ENCODE assay signal across 23 mouse cellular contexts in genomic region chr2:66337406-66337805, GRCm38 (mm10).
DNase-seq lines count a peak whose midpoint lies in the region; ATAC-seq lines count a peak whose summit lies in the region.
"Had no signal": no experiment of that assay in that cellular context is flagged by ENCODE, and none has a peak within 500 bp of the region (broad histone marks: within the 10 kb centered on the region; RNA-seq: fewer than 3 reads in every experiment).

No protein-coding gene starts in this region.

- DNase-seq in midbrain, embryonic 14.5 days, result peak; percentile 18
- DNase-seq in cerebellum, adult 11-12 months, result peak; percentile 36
- peak; percentile 38 for DNase-seq in cerebellum, adult 9-11 months
- DNase-seq in yolk sac, embryonic 10.5 days (ENCODE audit: low spot score), result no peak
- DNase-seq in natural killer cell, adult 2 months (ENCODE audit: low spot score in 2 of 2), result no peak
- DNase-seq: adrenal gland, adult 8-10 months; B cell, adult 2 months; forebrain, postnatal 0 days; layer of hippocampus, postnatal 36 days; spleen, adult 18-20 months; thymus, postnatal 25 days had no signal

- no peaks in the 10 kb centered on the region for H3K9me3 ChIP-seq in forebrain, embryonic 16.5 days (ENCODE audit: control insufficient read depth, low read length)
- no peaks in the 10 kb centered on the region for H3K9me3 ChIP-seq in forebrain, embryonic 12.5 days
- no peaks in the 10 kb centered on the region for H3K9me3 ChIP-seq in midbrain, embryonic 14.5 days (ENCODE audit: control insufficient read depth, low read length)
- no peaks in the 10 kb centered on the region for H3K9me3 ChIP-seq in midbrain, embryonic 15.5 days
- H3K9me3 ChIP-seq: embryonic facial prominence, embryonic 10.5 days; heart, embryonic 12.5 days; hindbrain, embryonic 15.5 days; kidney, embryonic 15.5 days; limb, embryonic 15.5 days; liver, embryonic 15.5 days; midbrain, embryonic 12.5 days had no signal

- 30% methylated on average over 5 of the region's 5 CpGs for WGBS in forebrain, embryonic 16.5 days
- 69% methylated on average over 5 of the region's 5 CpGs for WGBS in forebrain, embryonic 12.5 days
- WGBS in midbrain, embryonic 14.5 days, result 57% methylated on average over 5 of the region's 5 CpGs
- 57% methylated on average over 5 of the region's 5 CpGs for WGBS in midbrain, embryonic 15.5 days

- peak; percentile 38; the same call in 1 of the 2 replicates for ATAC-seq in forebrain, embryonic 16.5 days
- ATAC-seq in forebrain, embryonic 12.5 days (ENCODE audit: low FRiP score), result no peak
- ATAC-seq in midbrain, embryonic 14.5 days (ENCODE audit: low FRiP score, low TSS enrichment), result no peak
- no peak for ATAC-seq in midbrain, embryonic 15.5 days (replicated peaks)
- ATAC-seq: forebrain, postnatal 0 days; intestine, postnatal 0 days; lung, postnatal 0 days had no signal

- H3K4me2 ChIP-seq in forebrain, embryonic 16.5 days (ENCODE audit: low read length), result no peak overlapping the region
- H3K4me2 ChIP-seq in forebrain, embryonic 12.5 days, result no peak overlapping the region
- H3K4me2 ChIP-seq in midbrain, embryonic 14.5 days (ENCODE audit: low read length), result no peak overlapping the region
- H3K4me2 ChIP-seq in midbrain, embryonic 15.5 days, result no peak overlapping the region
- H3K4me2 ChIP-seq: heart, embryonic 12.5 days; hindbrain, embryonic 15.5 days; kidney, embryonic 15.5 days; limb, embryonic 15.5 days; liver, embryonic 15.5 days; midbrain, embryonic 12.5 days had no signal

- H3K4me1 ChIP-seq in forebrain, embryonic 16.5 days (replicated peaks; ENCODE audit: control insufficient read depth, insufficient read depth, low read length), result no peaks in the 10 kb centered on the region
- no peaks in the 10 kb centered on the region for H3K4me1 ChIP-seq in forebrain, embryonic 12.5 days
- no peaks in the 10 kb centered on the region for H3K4me1 ChIP-seq in midbrain, embryonic 14.5 days (ENCODE audit: control insufficient read depth, insufficient read depth, low read length)
- no peaks in the 10 kb centered on the region for H3K4me1 ChIP-seq in midbrain, embryonic 15.5 days
- H3K4me1 ChIP-seq: embryonic facial prominence, embryonic 10.5 days; heart, embryonic 12.5 days; hindbrain, embryonic 15.5 days; kidney, embryonic 15.5 days; limb, embryonic 15.5 days; liver, embryonic 15.5 days; midbrain, embryonic 12.5 days had no signal

- no peak overlapping the region for H3K4me3 ChIP-seq in forebrain, embryonic 16.5 days (replicated peaks; ENCODE audit: low read length)
- no peak overlapping the region for H3K4me3 ChIP-seq in forebrain, embryonic 12.5 days (replicated peaks)
- no peak overlapping the region for H3K4me3 ChIP-seq in midbrain, embryonic 14.5 days (replicated peaks; ENCODE audit: low read depth, low read length)
- no peak overlapping the region for H3K4me3 ChIP-seq in midbrain, embryonic 15.5 days
- H3K4me3 ChIP-seq: embryonic facial prominence, embryonic 10.5 days; heart, embryonic 12.5 days; hindbrain, embryonic 15.5 days; kidney, embryonic 15.5 days; limb, embryonic 15.5 days; liver, embryonic 15.5 days; midbrain, embryonic 12.5 days had no signal

- no peak overlapping the region for H3K9ac ChIP-seq in forebrain, embryonic 16.5 days (replicated peaks; ENCODE audit: low read depth, low read length)
- H3K9ac ChIP-seq in forebrain, embryonic 12.5 days, result no peak overlapping the region
- H3K9ac ChIP-seq in midbrain, embryonic 14.5 days (replicated peaks; ENCODE audit: low read length), result no peak overlapping the region
- H3K9ac ChIP-seq in midbrain, embryonic 15.5 days, result no peak overlapping the region
- H3K9ac ChIP-seq: forebrain, postnatal 0 days; heart, embryonic 12.5 days; hindbrain, embryonic 15.5 days; kidney, embryonic 15.5 days; limb, embryonic 15.5 days; liver, embryonic 15.5 days; midbrain, embryonic 12.5 days had no signal

- no peaks in the 10 kb centered on the region for H3K27me3 ChIP-seq in forebrain, embryonic 16.5 days (replicated peaks; ENCODE audit: control insufficient read depth, insufficient read depth, low read length)
- H3K27me3 ChIP-seq in forebrain, embryonic 12.5 days, result no peaks in the 10 kb centered on the region
- no peaks in the 10 kb centered on the region for H3K27me3 ChIP-seq in midbrain, embryonic 14.5 days (ENCODE audit: control insufficient read depth, insufficient read depth, low read length)
- H3K27me3 ChIP-seq in midbrain, embryonic 15.5 days (replicated peaks), result no peaks in the 10 kb centered on the region
- H3K27me3 ChIP-seq: heart, embryonic 12.5 days; hindbrain, embryonic 15.5 days; kidney, embryonic 15.5 days; limb, embryonic 15.5 days; liver, embryonic 15.5 days; midbrain, embryonic 12.5 days had no signal

- H3K27ac ChIP-seq in forebrain, embryonic 16.5 days (ENCODE audit: low read length), result no peak overlapping the region
- no peak overlapping the region for H3K27ac ChIP-seq in forebrain, embryonic 12.5 days
- H3K27ac ChIP-seq in midbrain, embryonic 14.5 days (replicated peaks; ENCODE audit: low read depth, low read length), result no peak overlapping the region
- no peak overlapping the region for H3K27ac ChIP-seq in midbrain, embryonic 15.5 days
- H3K27ac ChIP-seq: embryonic facial prominence, embryonic 10.5 days; hindbrain, embryonic 15.5 days; kidney, embryonic 15.5 days; limb, embryonic 15.5 days; liver, embryonic 15.5 days; midbrain, embryonic 12.5 days had no signal

- H3K36me3 ChIP-seq in forebrain, embryonic 16.5 days (ENCODE audit: control insufficient read depth, insufficient read depth), result no peaks in the 10 kb centered on the region
- no peaks in the 10 kb centered on the region for H3K36me3 ChIP-seq in forebrain, embryonic 12.5 days (replicated peaks)
- no peaks in the 10 kb centered on the region for H3K36me3 ChIP-seq in midbrain, embryonic 14.5 days (ENCODE audit: control insufficient read depth, insufficient read depth, low read length)
- H3K36me3 ChIP-seq in midbrain, embryonic 15.5 days (replicated peaks), result no peaks in the 10 kb centered on the region
- H3K36me3 ChIP-seq: embryonic facial prominence, embryonic 10.5 days; heart, embryonic 12.5 days; hindbrain, embryonic 15.5 days; kidney, embryonic 15.5 days; limb, embryonic 15.5 days; liver, embryonic 15.5 days; midbrain, embryonic 12.5 days had no signal

Comparison
In these comparisons a context has a peak if more than half of its experiments do, and no peak if none do; other contexts are left out.
1. DNase-seq: peak in midbrain, embryonic 14.5 days (single experiment), cerebellum, adult 11-12 months (single experiment) and cerebellum, adult 9-11 months (single experiment); none in yolk sac, embryonic 10.5 days (single experiment) and natural killer cell, adult 2 months (0 of 2).